Mouse (Mus musculus) liver, embryonic 14.5 days (tissue): ENCODE results near the gene Nme2. TPM values are rescaled to one million over a fixed set of nuclear protein-coding genes. Genes with fewer than 3 reads are reported as not detected.

ENCODE experiments used
- ATAC-seq: fragments of 200-750 bp; cut with Nextera tagmentation; 2 replicates; pipeline ENCODE4 v1.8.0; 2017; ENCODE audit warnings: moderate number of reproducible peaks, mild to moderate bottlenecking, moderate library complexity; ENCODE audit not compliant: insufficient read depth
- DNase-seq, 3 experiments: peaks; one replicate each; pipeline ENCODE4 v3.0.0-alpha.2; 2012 to 2013; ENCODE audit warnings: low read depth in 3 of 3, low spot score in 3 of 3
- H3K27ac ChIP-seq: fragments of 300-500 bp; sonication (generic); 2 replicates; pipeline ENCODE4 v1.5.1; 2014; ENCODE audit warnings: moderate library complexity, mild to moderate bottlenecking, control low read depth, inconsistent platforms
- H3K27me3 ChIP-seq: fragments of 300-500 bp; sonication (generic); 2 replicates; pipeline ENCODE4 v1.6.1; 2014; ENCODE audit warnings: mild to moderate bottlenecking, low read length, moderate library complexity; ENCODE audit not compliant: control insufficient read depth, insufficient read depth
- H3K36me3 ChIP-seq: fragments of 300-500 bp; sonication (generic); replicated peaks from 2 replicates; pipeline ENCODE4 v1.6.1; 2014; ENCODE audit warnings: low read depth; ENCODE audit not compliant: control insufficient read depth, insufficient read depth
- H3K4me1 ChIP-seq, 2 experiments: fragments of 200-500 bp in 1 of 2; fragments of 300-500 bp in 1 of 2; sonication (generic) in 1 of 2; replicated peaks; 2 replicates each; pipeline ENCODE4 v1.6.1; 2012 to 2014; ENCODE audit warnings: antibody characterized with exemption in 1 of 2, inconsistent platforms in 1 of 2, low read length in 1 of 2; ENCODE audit not compliant: control insufficient read depth in 2 of 2, insufficient read depth in 2 of 2
- H3K4me2 ChIP-seq: fragments of 300-500 bp; sonication (generic); 2 replicates; pipeline ENCODE4 v1.6.1; 2014; ENCODE audit warnings: low read depth, mild to moderate bottlenecking, control low read depth, moderate library complexity
- H3K4me3 ChIP-seq, 2 experiments: fragments of 200-500 bp in 1 of 2; fragments of 300-500 bp in 1 of 2; sonication (generic) in 1 of 2; 2 replicates each; pipeline ENCODE4 v1.5.1; 2012 to 2014; ENCODE audit warnings: low read depth in 2 of 2, low read length in 2 of 2, mild to moderate bottlenecking in 2 of 2, control low read depth in 1 of 2, inconsistent platforms in 1 of 2, moderate library complexity in 1 of 2; ENCODE audit not compliant: insufficient read depth in 1 of 2
- H3K9ac ChIP-seq: fragments of 300-500 bp; sonication (generic); replicated peaks from 2 replicates; pipeline ENCODE4 v1.6.1; 2014; ENCODE audit warnings: mild to moderate bottlenecking, control low read depth, moderate library complexity
- H3K9me3 ChIP-seq: fragments of 300-500 bp; sonication (generic); 2 replicates; pipeline ENCODE4 v1.6.1; 2016; ENCODE audit warnings: low read length, mixed read lengths; ENCODE audit not compliant: control insufficient read depth
- CTCF ChIP-seq: IDR thresholded peaks from 2 replicates; pipeline ENCODE4 v1.5.1; 2016; ENCODE audit warnings: antibody characterized with exemption, low read depth, control low read depth
- EP300 ChIP-seq: IDR thresholded peaks from 2 replicates; pipeline ENCODE4 v1.6.1; 2016; ENCODE audit warnings: antibody characterized with exemption, low read depth
- WGBS: fragments of 180-500 bp; shearing (Covaris S2); extraction: QIAGEN DNeasy Blood & Tissue Kit; methylation state at CpG from one replicate; pipeline ENCODE4 v1.1.7; 2014; ENCODE audit not compliant: insufficient replicate concordance; 5-methylcytosine and 5-hydroxymethylcytosine counted together
- polyA plus RNA-seq, 2 experiments: library from polyadenylated mRNA; depleted of rRNA in 1 of 2; stranded (reverse) in 1 of 2; unstranded in 1 of 2; fragments of >200 nt; fragmentation: Nextera tagmentation in 1 of 2; extraction: Ambion mirVana in 1 of 2; gene quantifications; 2 replicates each; pipeline versions ENCODE4 v1.2.1 to v1.2.3; 2012 to 2014

Nme2 gene
- polyA plus RNA-seq, 2 experiments, result 117 to 131 TPM

- Histone ChIP-seq H3K9ac (no peak overlapping the region), H3K27me3 (no peaks in the 10 kb centered on the region), H3K4me3 (no peak overlapping the region), H3K9me3 (no peaks in the 10 kb centered on the region), H3K4me1 (peaks cover 0 to 8% of the 10 kb centered on the region in 2 experiments; a peak in 2 of 4 replicates), H3K27ac (no peak overlapping the region), H3K4me2 (no peak overlapping the region), H3K36me3 (peaks cover 9% of the 10 kb centered on the region)
- no peak for TF ChIP-seq CTCF
- TF ChIP-seq EP300, result no peak
- ATAC-seq, result no peak
- WGBS, result 75% methylated on average over 4 of the region's 4 CpGs
- DNase-seq, result no peak
Observed at GRCm38 (mm10) chr11:93957746-93958145, 1.7 kb upstream of the Nme2 start.

GRCm38 (mm10) chr11:93957031-93957555 lies 1.0 kb upstream of the Nme2 start:
- peaks cover 8% of the 10 kb centered on the region for H3K36me3 ChIP-seq
- no peaks in the 10 kb centered on the region for H3K9me3 ChIP-seq
- peaks cover 0 to 8% of the 10 kb centered on the region in 2 experiments; a peak in 2 of 4 replicates for H3K4me1 ChIP-seq
- no peak for DNase-seq
- no peaks in the 10 kb centered on the region for H3K27me3 ChIP-seq
- no peak overlapping the region for H3K27ac ChIP-seq
- no peak overlapping the region for H3K4me2 ChIP-seq
- no peak overlapping the region for H3K4me3 ChIP-seq
- TF ChIP-seq CTCF (no peak), EP300 (no peak)
- H3K9ac ChIP-seq, result no peak overlapping the region
- 73% methylated on average over 2 of the region's 2 CpGs for WGBS
- no peak for ATAC-seq

- H3K4me1 ChIP-seq, result peaks cover 0 to 8% of the 10 kb centered on the region in 2 experiments; a peak in 2 of 4 replicates
- no peaks in the 10 kb centered on the region for H3K9me3 ChIP-seq
- H3K9ac ChIP-seq, result peak overlapping the region; percentile 58
- peak; percentile 90 for ATAC-seq
- H3K36me3 ChIP-seq, result peaks cover 11% of the 10 kb centered on the region
- DNase-seq, result peak; percentile 69 to 74 (median 71)
- TF ChIP-seq EP300 (no peak), CTCF (peak; percentile 51)
- under 1% methylated on average over 67 of the region's 67 CpGs for WGBS
- no peaks in the 10 kb centered on the region for H3K27me3 ChIP-seq
- H3K4me3 ChIP-seq, result peak overlapping the region; percentile 61 to 66
- no peak overlapping the region for H3K27ac ChIP-seq
- peak overlapping the region; percentile 86 for H3K4me2 ChIP-seq
Observed at GRCm38 (mm10) chr11:93955256-93956150, 556 bp downstream of the Nme2 start.

- H3K4me3 ChIP-seq, result peak overlapping the region; percentile 61 to 66
- H3K4me2 ChIP-seq, result peak overlapping the region; percentile 86
- H3K27me3 ChIP-seq, result no peaks in the 10 kb centered on the region
- H3K9me3 ChIP-seq, result no peaks in the 10 kb centered on the region
- ATAC-seq, result no peak
- H3K36me3 ChIP-seq, result peaks cover 11% of the 10 kb centered on the region
- no peak overlapping the region for H3K27ac ChIP-seq
- no peak for TF ChIP-seq CTCF
- TF ChIP-seq EP300, result no peak
- peak overlapping the region; percentile 58; the same call in 1 of the 2 replicates for H3K9ac ChIP-seq
- peaks cover 0 to 8% of the 10 kb centered on the region in 2 experiments; a peak in 2 of 4 replicates for H3K4me1 ChIP-seq
- WGBS, result 19% methylated on average over 13 of the region's 13 CpGs
- no peak for DNase-seq
Observed at GRCm38 (mm10) chr11:93954738-93955255, 1.3 kb downstream of the Nme2 start.

- no peak for TF ChIP-seq EP300
- TF ChIP-seq CTCF, result no peak
- Histone ChIP-seq H3K27me3 (no peaks in the 10 kb centered on the region), H3K9me3 (no peaks in the 10 kb centered on the region), H3K4me3 (no peak overlapping the region), H3K4me1 (peaks cover 0 to 8% of the 10 kb centered on the region in 2 experiments; a peak in 2 of 4 replicates), H3K27ac (no peak overlapping the region), H3K36me3 (0 out of 2 replicates have a peak, but pooled peaks cover 3% of the 10 kb centered on the region), H3K4me2 (no peak overlapping the region), H3K9ac (no peak overlapping the region)
- ATAC-seq, result no peak
- WGBS, result 62% methylated on average over 5 of the region's 5 CpGs
- no peak for DNase-seq
Observed at GRCm38 (mm10) chr11:93952376-93952775, 3.7 kb downstream of the Nme2 start.
